Mouse (Mus musculus) liver, embryonic 16.5 days (tissue): Measurements from ENCODE around the gene Vmn2r65. TPM values are rescaled to one million over a fixed set of nuclear protein-coding genes. Genes with fewer than 3 reads are reported as not detected.

ENCODE experiments used
- ATAC-seq: fragments of 200-750 bp; cut with Nextera tagmentation; 2 replicates; pipeline ENCODE4 v1.8.0; 2017; ENCODE audit warnings: low read depth, mild to moderate bottlenecking, moderate number of reproducible peaks, moderate library complexity
- H3K27ac ChIP-seq: fragments of 300-500 bp; sonication (generic); 2 replicates; pipeline ENCODE4 v1.5.1; 2014; ENCODE audit warnings: mild to moderate bottlenecking, low read length
- H3K27me3 ChIP-seq: fragments of 300-500 bp; sonication (generic); 2 replicates; pipeline ENCODE4 v1.6.1; 2014; ENCODE audit warnings: low read depth, low read length, mixed read lengths; ENCODE audit not compliant: control insufficient read depth, insufficient read depth
- H3K36me3 ChIP-seq: fragments of 300-500 bp; sonication (generic); 2 replicates; pipeline ENCODE4 v1.6.1; 2014; ENCODE audit warnings: mild to moderate bottlenecking; ENCODE audit not compliant: control insufficient read depth, insufficient read depth
- H3K4me1 ChIP-seq: fragments of 300-500 bp; sonication (generic); 2 replicates; pipeline ENCODE4 v1.6.1; 2014; ENCODE audit warnings: low read depth, low read length, mixed read lengths; ENCODE audit not compliant: control insufficient read depth
- H3K4me2 ChIP-seq: fragments of 300-500 bp; sonication (generic); 2 replicates; pipeline ENCODE4 v1.6.1; 2014; ENCODE audit warnings: low read depth, low read length, mixed read lengths
- H3K4me3 ChIP-seq: fragments of 300-500 bp; sonication (generic); 2 replicates; pipeline ENCODE4 v1.5.1; 2014; ENCODE audit warnings: low read depth, mild to moderate bottlenecking, low read length
- H3K9ac ChIP-seq: fragments of 300-500 bp; sonication (generic); 2 replicates; pipeline ENCODE4 v1.6.1; 2014; ENCODE audit warnings: low read depth, low read length
- H3K9me3 ChIP-seq: fragments of 300-500 bp; sonication (generic); replicated peaks from 2 replicates; pipeline ENCODE4 v1.6.1; 2016; ENCODE audit warnings: low read length; ENCODE audit not compliant: control insufficient read depth
- WGBS: fragments of 180-500 bp; shearing (Covaris S2); extraction: QIAGEN DNeasy Blood & Tissue Kit; methylation state at CpG from one replicate; pipeline ENCODE4 v1.1.7; 2014; ENCODE audit not compliant: insufficient replicate concordance; 5-methylcytosine and 5-hydroxymethylcytosine counted together
- polyA plus RNA-seq: library from polyadenylated mRNA; unstranded; fragments of >200 nt; fragmentation: Nextera tagmentation; extraction: Ambion mirVana; gene quantifications from 2 replicates; pipeline ENCODE4 v1.2.1, GENCODE M21; 2015

Gene Vmn2r65
- not detected in 2 replicates for polyA plus RNA-seq

DNA sequence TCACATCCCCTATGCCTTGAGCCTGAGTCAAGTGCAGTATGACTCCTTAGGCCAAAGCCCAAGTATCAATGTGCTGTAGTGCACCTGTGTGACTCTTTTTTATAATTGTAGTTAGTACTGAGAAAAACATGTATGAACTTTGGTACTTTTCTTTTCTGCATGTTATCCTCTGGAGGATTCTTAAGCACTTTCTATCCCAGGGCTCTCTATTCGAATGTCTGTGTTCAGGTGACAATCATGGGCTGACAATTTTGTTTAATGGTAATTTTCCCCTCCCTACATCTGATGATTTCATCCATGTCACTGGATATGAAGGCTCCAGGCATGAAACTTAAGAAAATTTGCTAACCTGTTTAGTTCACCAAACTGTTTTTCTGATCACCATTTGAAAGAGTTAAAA, at the start of gene Vmn2r65:
Vmn2r65 (minus strand) TSS at position 101 of the 400 bp plus-strand sequence.
- no peaks in the 10 kb centered on the region for H3K9me3 ChIP-seq
- H3K36me3 ChIP-seq = no peaks in the 10 kb centered on the region
- no peak within 1 kb of the TSS for H3K4me2 ChIP-seq
- H3K4me3 ChIP-seq = no peak within 1 kb of the TSS
- no peak within 1 kb of the TSS for H3K9ac ChIP-seq
- no peaks in the 10 kb centered on the region for H3K27me3 ChIP-seq
- no peak within 1 kb of the TSS for H3K27ac ChIP-seq
- 25% methylated on average over 1 of the region's 1 CpGs for WGBS
- no peaks in the 10 kb centered on the region for H3K4me1 ChIP-seq
- no peak for ATAC-seq

DNA sequence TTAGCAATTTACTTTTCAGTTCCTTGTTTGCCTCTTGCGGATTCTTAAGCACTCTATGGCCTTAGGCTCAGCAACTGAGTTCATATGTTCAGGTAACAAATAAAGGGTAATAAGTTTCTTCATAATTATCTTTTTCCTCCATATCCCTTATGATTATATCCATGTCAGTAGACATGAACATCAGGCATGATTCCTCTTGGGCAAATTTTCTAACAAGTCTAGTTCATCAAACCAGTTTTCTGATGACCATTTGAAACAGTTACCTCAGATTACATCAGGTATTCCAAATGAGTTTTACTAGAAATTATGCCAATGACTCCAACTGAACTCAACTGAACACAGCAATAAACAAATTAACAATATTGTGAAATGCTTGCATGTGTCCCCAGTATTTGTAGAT, 48.3 kb upstream of the Vmn2r65 start, which contains the start of gene Vmn2r66:
Vmn2r66 (minus strand) TSS at position 101 of the 400 bp plus-strand sequence.
- no peak for ATAC-seq
- WGBS = 55% methylated on average over 1 of the region's 1 CpGs
- no peaks in the 10 kb centered on the region for H3K27me3 ChIP-seq
- H3K4me1 ChIP-seq = no peaks in the 10 kb centered on the region
- H3K4me2 ChIP-seq = no peak within 1 kb of the TSS
- no peaks in the 10 kb centered on the region for H3K36me3 ChIP-seq
- H3K4me3 ChIP-seq = no peak within 1 kb of the TSS
- H3K9me3 ChIP-seq = no peaks in the 10 kb centered on the region
- H3K9ac ChIP-seq = no peak within 1 kb of the TSS
- H3K27ac ChIP-seq = no peak within 1 kb of the TSS

DNA sequence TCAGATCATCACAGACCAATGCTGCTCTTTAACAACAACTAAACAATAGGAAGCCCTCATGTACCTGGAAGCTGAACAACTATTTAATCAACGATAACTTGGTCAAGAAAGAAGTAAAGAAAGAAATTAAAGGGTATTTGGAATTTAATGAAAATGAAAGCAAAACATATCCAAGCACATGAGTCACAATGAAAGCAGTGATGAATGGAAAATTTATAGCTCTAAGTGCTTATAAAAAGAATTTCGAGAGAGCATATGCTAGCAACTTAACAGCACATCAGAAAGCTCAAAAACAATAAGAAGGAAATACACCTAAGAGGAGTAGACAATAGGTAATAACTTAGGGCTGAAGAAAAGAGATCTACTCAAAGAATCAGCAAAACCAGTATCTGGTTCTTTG, 32.8 kb upstream of the Vmn2r65 start:
- Histone ChIP-seq H3K4me1 (no peaks in the 10 kb centered on the region), H3K27ac (no peak overlapping the region), H3K36me3 (no peaks in the 10 kb centered on the region), H3K9ac (no peak overlapping the region), H3K4me2 (no peak overlapping the region), H3K27me3 (no peaks in the 10 kb centered on the region), H3K4me3 (no peak overlapping the region), H3K9me3 (no peaks in the 10 kb centered on the region)
- 41% methylated on average over 2 of the region's 2 CpGs for WGBS
- no peak for ATAC-seq

Other genes with a start within 250 kb of the Vmn2r65 start
- gene Olfr291, start 110.6 kb downstream of the Vmn2r65 start, polyA plus RNA-seq = not detected in 2 replicates
- not detected in 2 replicates for gene Vmn2r66, start 48.2 kb upstream of the Vmn2r65 start, polyA plus RNA-seq
- gene Vmn2r67, start 191.9 kb upstream of the Vmn2r65 start, polyA plus RNA-seq = not detected in 2 replicates